Mouse (Mus musculus): ENCODE data around the gene Per2. TPM values are rescaled to one million over a fixed set of nuclear protein-coding genes. Genes with fewer than 3 reads are reported as not detected.
A peak's percentile ranks its signal among the peaks of the same experiment; 100 is the strongest.

The Per2 gene
- polyA plus RNA-seq, 1 experiment from 2014 or later, result 8.2 TPM

DNA sequence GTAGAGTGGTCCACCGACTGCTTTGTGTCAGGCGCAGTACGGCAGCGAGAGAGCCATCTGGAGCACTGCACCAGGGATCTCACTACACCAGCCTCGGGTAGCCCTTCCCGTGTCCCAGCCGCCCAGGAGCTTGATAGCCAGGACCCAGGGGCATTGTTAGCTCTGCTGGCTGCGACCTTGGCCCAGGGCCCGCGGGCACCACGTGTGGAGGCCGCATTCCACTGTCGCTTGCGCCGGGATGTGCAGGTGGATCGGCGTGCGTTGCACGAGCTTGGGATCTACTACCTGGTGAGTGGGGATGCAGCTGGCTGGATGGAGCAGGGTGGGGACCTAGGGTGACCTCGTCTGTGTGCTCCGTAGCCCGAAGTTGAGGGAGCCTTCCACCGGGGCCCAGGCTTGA lies 89.1 kb downstream of the Per2 start:
- Histone ChIP-seq H3K9me3 (no peaks in the 10 kb centered on the region), H3K4me1 (peaks cover 17% of the 10 kb centered on the region), H3K27me3 (no peaks in the 10 kb centered on the region; the same call in 1 of the 2 replicates), H3K4me2 (no peak overlapping the region), H3K36me3 (peaks cover 41% of the 10 kb centered on the region), H3K27ac (no peak overlapping the region), H3K9ac (no peak overlapping the region), H3K4me3 (no peak overlapping the region)
- ATAC-seq (ENCODE audit: borderline replicate concordance, extremely low read depth, low FRiP score, low TSS enrichment), result no peak
- 81% methylated on average over 23 of the region's 23 CpGs for WGBS

DNA sequence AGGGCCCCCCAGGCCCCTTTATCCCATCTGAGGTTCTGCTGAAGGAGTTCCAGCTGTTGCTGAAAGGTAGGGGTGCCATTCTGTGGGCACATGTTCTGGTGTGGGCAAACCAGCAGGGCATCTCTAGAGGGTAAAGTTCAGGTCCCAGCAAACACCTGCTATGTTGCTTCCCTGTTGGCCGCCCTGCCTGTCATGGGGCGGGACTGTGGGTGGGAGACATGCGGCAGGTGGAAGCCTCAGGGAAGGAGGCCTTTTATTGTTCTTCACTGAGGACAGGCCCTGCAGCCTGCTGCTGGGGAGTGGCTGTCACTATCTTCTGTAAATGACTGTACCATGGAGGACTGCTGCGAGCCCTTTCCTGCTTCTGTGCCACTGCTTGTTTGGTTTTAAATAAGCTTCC lies 89.7 kb downstream of the Per2 start:
- Histone ChIP-seq H3K27me3 (no peaks in the 10 kb centered on the region; the same call in 1 of the 2 replicates), H3K4me3 (no peak overlapping the region), H3K4me1 (peaks cover 17% of the 10 kb centered on the region), H3K9ac (no peak overlapping the region), H3K4me2 (no peak overlapping the region), H3K36me3 (peaks cover 35% of the 10 kb centered on the region), H3K27ac (no peak overlapping the region), H3K9me3 (no peaks in the 10 kb centered on the region)
- no peak for ATAC-seq (ENCODE audit: borderline replicate concordance, extremely low read depth, low FRiP score, low TSS enrichment)
- 74% methylated on average over 4 of the region's 4 CpGs for WGBS

DNA sequence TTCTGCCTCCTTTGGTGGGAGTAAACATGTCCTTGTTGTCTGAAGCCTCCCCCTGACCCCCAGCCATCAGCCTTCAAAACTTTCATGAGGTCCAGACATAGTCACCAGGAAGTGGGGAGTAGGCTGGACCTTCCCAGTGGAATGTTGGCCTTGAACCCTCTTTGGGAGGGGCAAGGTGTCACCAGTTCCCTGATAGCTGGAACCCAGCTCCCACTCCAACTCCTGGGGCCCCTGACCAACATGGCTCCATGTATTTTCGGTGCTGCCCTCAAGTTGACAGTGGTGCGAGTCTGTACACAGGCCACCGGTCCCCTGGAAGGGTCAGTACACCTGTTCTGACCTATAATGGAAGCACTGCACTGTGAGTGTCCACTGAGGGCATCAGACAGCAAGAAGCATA lies 91.8 kb downstream of the Per2 start:
- Histone ChIP-seq H3K4me3 (no peak overlapping the region), H3K9me3 (no peaks in the 10 kb centered on the region), H3K4me1 (peaks cover 17% of the 10 kb centered on the region), H3K27ac (no peak overlapping the region), H3K4me2 (peak overlapping the region; percentile 99; the same call in 1 of the 2 replicates), H3K27me3 (no peaks in the 10 kb centered on the region; the same call in 1 of the 2 replicates), H3K9ac (no peak overlapping the region), H3K36me3 (peaks cover 14% of the 10 kb centered on the region)
- 94% methylated on average over 3 of the region's 3 CpGs for WGBS
- no peak for ATAC-seq (ENCODE audit: borderline replicate concordance, extremely low read depth, low FRiP score, low TSS enrichment)

DNA sequence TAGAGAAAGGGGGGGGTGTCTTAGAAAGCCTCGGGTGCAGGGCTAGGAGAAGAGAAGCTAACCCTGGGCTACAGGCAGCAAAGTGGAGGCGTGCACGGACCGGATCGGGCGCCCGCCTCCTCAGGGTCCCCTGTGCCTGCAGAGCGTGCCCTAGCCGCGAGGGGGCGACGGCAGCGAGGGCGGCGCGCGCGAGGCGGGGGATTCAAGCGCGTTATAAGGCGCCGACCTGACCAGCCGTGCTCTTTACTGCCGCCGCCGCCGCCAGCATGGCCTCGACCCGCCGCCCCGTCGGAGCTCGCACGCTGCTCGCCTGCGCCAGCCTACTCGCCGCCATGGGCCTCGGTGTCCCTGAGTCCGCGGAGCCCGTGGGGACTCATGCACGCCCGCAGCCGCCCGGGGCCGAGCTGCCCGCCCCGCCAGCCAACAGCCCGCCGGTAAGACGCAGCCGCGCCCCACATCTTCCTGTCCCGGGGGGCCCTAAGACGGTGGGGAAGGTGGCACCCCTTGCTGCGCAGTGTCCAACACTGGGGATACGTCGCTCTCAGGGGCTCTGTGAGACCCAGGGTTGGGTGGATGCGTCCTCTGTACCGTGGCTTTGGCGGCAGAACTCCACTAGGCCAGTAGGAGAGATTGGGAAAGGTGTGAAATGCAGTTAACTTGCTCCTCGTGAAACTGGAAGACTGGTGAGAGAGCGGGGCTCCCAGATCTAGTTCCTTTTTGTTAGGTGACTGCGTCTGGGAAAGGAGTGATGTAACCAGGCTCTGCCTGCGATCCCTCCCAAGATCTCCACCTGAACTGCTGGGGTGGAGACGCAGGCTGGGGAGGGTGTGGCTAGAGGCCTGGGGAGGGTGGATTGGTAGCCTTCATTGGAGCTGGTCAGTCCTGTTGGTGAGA lies 92.7 kb downstream of the Per2 start, which contains the start of gene Erfe:
Gene Erfe (plus strand): TSS at position 216 of the 894 bp plus-strand sequence.
- H3K9ac ChIP-seq, result peak within 1 kb of the TSS; percentile 59
- H3K4me2 ChIP-seq, result peak within 1 kb of the TSS; percentile 99
- H3K9me3 ChIP-seq, result no peaks in the 10 kb centered on the region
- H3K27me3 ChIP-seq, result no peaks in the 10 kb centered on the region; the same call in 1 of the 2 replicates
- H3K4me3 ChIP-seq, result peak within 1 kb of the TSS; percentile 53
- peaks cover 6% of the 10 kb centered on the region for H3K36me3 ChIP-seq
- H3K4me1 ChIP-seq, result peaks cover 17% of the 10 kb centered on the region
- no peak within 1 kb of the TSS for H3K27ac ChIP-seq
- peak; percentile 53; the same call in 1 of the 2 replicates for ATAC-seq (ENCODE audit: borderline replicate concordance, extremely low read depth, low FRiP score, low TSS enrichment)
- WGBS, result under 1% methylated on average over 67 of the region's 68 CpGs

Other genes with a start within 250 kb of the Per2 start
- gene Ube2f, start 209.0 kb downstream of the Per2 start, polyA plus RNA-seq (2015; fragmentation: Nextera tagmentation; extraction: Ambion mirVana), result 70.0 and 70.3 TPM in 2 replicates
- gene Scly, start 161.0 kb downstream of the Per2 start, polyA plus RNA-seq (2015; fragmentation: Nextera tagmentation; extraction: Ambion mirVana), result 13.9 and 14.2 TPM in 2 replicates
- 0.04 and 0.05 TPM in 2 replicates for gene Espnl, start 137.2 kb downstream of the Per2 start, polyA plus RNA-seq (2015; fragmentation: Nextera tagmentation; extraction: Ambion mirVana)
- gene Klhl30, start 108.3 kb downstream of the Per2 start, polyA plus RNA-seq (2015; fragmentation: Nextera tagmentation; extraction: Ambion mirVana), result 1.6 and 2.3 TPM in 2 replicates
- gene Erfe, start 92.9 kb downstream of the Per2 start, polyA plus RNA-seq (2015; fragmentation: Nextera tagmentation; extraction: Ambion mirVana), result 3.3 and 3.5 TPM in 2 replicates
- 146 and 149 TPM in 2 replicates for gene Ilkap, start 60.5 kb downstream of the Per2 start, polyA plus RNA-seq (2015; fragmentation: Nextera tagmentation; extraction: Ambion mirVana)
- gene Hes6, start 45.3 kb downstream of the Per2 start, polyA plus RNA-seq (2015; fragmentation: Nextera tagmentation; extraction: Ambion mirVana), result 85.4 and 91.3 TPM in 2 replicates
- gene Traf3ip1, start 35.3 kb upstream of the Per2 start, polyA plus RNA-seq (2015; fragmentation: Nextera tagmentation; extraction: Ambion mirVana), result 11.0 and 11.5 TPM in 2 replicates
- 5.9 and 6.2 TPM in 2 replicates for gene Asb1, start 81.2 kb upstream of the Per2 start, polyA plus RNA-seq (2015; fragmentation: Nextera tagmentation; extraction: Ambion mirVana)